Mouse (Mus musculus) lung, adult 2 months (tissue): ENCODE data around the gene Bpi. TPM values are rescaled to one million over a fixed set of nuclear protein-coding genes. Genes with fewer than 3 reads are reported as not detected.

Experiments used
- DNase-seq: peaks from one replicate; pipeline ENCODE4 v3.0.0; 2022
- H3K4me1 ChIP-seq: fragments of 200-500 bp; 2 replicates; pipeline ENCODE4 v1.6.1; 2011; ENCODE audit warnings: low read length; ENCODE audit not compliant: control insufficient read depth, insufficient read depth
- H3K4me3 ChIP-seq: fragments of 200-500 bp; replicated peaks from 2 replicates; pipeline ENCODE3; 2011; ENCODE audit warnings: low read depth, mild to moderate bottlenecking, control low read depth, low read length; ENCODE audit errors: extremely low read depth
- CTCF ChIP-seq: fragments of 200-500 bp; IDR thresholded peaks from 2 replicates; pipeline ENCODE4 v1.5.1; 2011; ENCODE audit warnings: mild to moderate bottlenecking, low read length, control low read depth; ENCODE audit not compliant: insufficient read depth
- POLR2A ChIP-seq: fragments of 200-500 bp; IDR thresholded peaks from 2 replicates; pipeline ENCODE4 v1.6.1; 2011; ENCODE audit warnings: low read depth, mild to moderate bottlenecking, control low read depth, low read length, borderline replicate concordance; ENCODE audit errors: extremely low read depth
- WGBS: fragments of 180-500 bp; shearing (Covaris S2); methylation state at CpG from one replicate; pipeline ENCODE4 v1.1.7; 2018; 5-methylcytosine and 5-hydroxymethylcytosine counted together
- polyA plus RNA-seq: library from polyadenylated mRNA; depleted of rRNA; stranded (reverse); fragments of >200 nt; gene quantifications from 2 replicates; pipeline ENCODE4 v1.2.3, GENCODE M21; 2012; rRNA removed

The Bpi gene
- polyA plus RNA-seq, 1 experiment, result not detected

- no peak for DNase-seq
- H3K4me1 ChIP-seq, result peaks cover 20% of the 10 kb centered on the region
- 22% methylated on average over 6 of the region's 6 CpGs for WGBS
- H3K4me3 ChIP-seq, result peak overlapping the region; percentile 51
- no peak for TF ChIP-seq POLR2A
Observed at GRCm38 (mm10) chr2:158306696-158307049, 48.8 kb downstream of the Bpi start.

GRCm38 (mm10) chr2:158308276-158308675, 50.4 kb downstream of the Bpi start:
- TF ChIP-seq POLR2A (no peak), CTCF (no peak)
- 38% methylated on average over 5 of the region's 5 CpGs for WGBS
- no peak for DNase-seq
- Histone ChIP-seq H3K4me3 (no peak overlapping the region), H3K4me1 (peaks cover 20% of the 10 kb centered on the region)

- DNase-seq, result no peak
- Histone ChIP-seq H3K4me1 (peaks cover 8% of the 10 kb centered on the region), H3K4me3 (no peak overlapping the region)
- 72% methylated on average over 1 of the region's 1 CpGs for WGBS
- TF ChIP-seq POLR2A (no peak), CTCF (no peak)
Observed at GRCm38 (mm10) chr2:158313089-158313488, 55.2 kb downstream of the Bpi start.

GRCm38 (mm10) chr2:158316371-158316770, 58.5 kb downstream of the Bpi start:
- H3K4me1 ChIP-seq, result no peaks in the 10 kb centered on the region
- H3K4me3 ChIP-seq, result no peak overlapping the region
- 73% methylated on average over 8 of the region's 8 CpGs for WGBS
- TF ChIP-seq CTCF (peak; percentile 58), POLR2A (no peak)
- no peak for DNase-seq

- WGBS, result 32% methylated on average over 5 of the region's 5 CpGs
- Histone ChIP-seq H3K4me3 (no peak overlapping the region), H3K4me1 (no peaks in the 10 kb centered on the region)
- DNase-seq, result peak; percentile 26
- no peak for TF ChIP-seq POLR2A
- peak; percentile 48 for TF ChIP-seq CTCF
Observed at GRCm38 (mm10) chr2:158317026-158317425, 59.1 kb downstream of the Bpi start.

GRCm38 (mm10) chr2:158321596-158321995, 63.7 kb downstream of the Bpi start:
- Histone ChIP-seq H3K4me3 (no peak overlapping the region), H3K4me1 (no peaks in the 10 kb centered on the region)
- no peak for DNase-seq
- no peak for TF ChIP-seq POLR2A
- no peak for TF ChIP-seq CTCF
- WGBS, result 84% methylated on average over 6 of the region's 6 CpGs

GRCm38 (mm10) chr2:158322845-158323244, 65.0 kb downstream of the Bpi start:
- DNase-seq, result no peak
- TF ChIP-seq CTCF (no peak), POLR2A (no peak)
- Histone ChIP-seq H3K4me3 (no peak overlapping the region), H3K4me1 (no peaks in the 10 kb centered on the region)
- 48% methylated on average over 3 of the region's 3 CpGs for WGBS

- Histone ChIP-seq H3K4me1 (no peaks in the 10 kb centered on the region), H3K4me3 (no peak overlapping the region)
- TF ChIP-seq POLR2A (no peak), CTCF (no peak)
- no peak for DNase-seq
- WGBS, result 66% methylated on average over 10 of the region's 10 CpGs
Observed at GRCm38 (mm10) chr2:158324531-158325190, 66.8 kb downstream of the Bpi start.

- TF ChIP-seq POLR2A (no peak), CTCF (no peak)
- Histone ChIP-seq H3K4me1 (no peaks in the 10 kb centered on the region), H3K4me3 (no peak overlapping the region)
- 90% methylated on average over 8 of the region's 8 CpGs for WGBS
- DNase-seq, result no peak
Observed at GRCm38 (mm10) chr2:158325609-158326008, 67.7 kb downstream of the Bpi start.

Other genes starting within 250 kb of the Bpi start
- gene Tti1, start 229.7 kb upstream of the Bpi start, polyA plus RNA-seq, result 13.7 and 16.8 TPM in 2 replicates
- gene Rprd1b, start 229.6 kb upstream of the Bpi start, polyA plus RNA-seq, result 15.9 and 17.0 TPM in 2 replicates
- 285 and 297 TPM in 2 replicates for gene Tgm2, start 111.7 kb upstream of the Bpi start, polyA plus RNA-seq
- gene D630003M21Rik, start 28.9 kb upstream of the Bpi start, polyA plus RNA-seq, result 1.9 and 2.0 TPM in 2 replicates
- gene Lbp, start 48.4 kb downstream of the Bpi start, polyA plus RNA-seq, result 95.4 and 110 TPM in 2 replicates
- 10.6 and 12.7 TPM in 2 replicates for gene Snhg11, start 117.5 kb downstream of the Bpi start, polyA plus RNA-seq
- gene Ralgapb, start 151.8 kb downstream of the Bpi start, polyA plus RNA-seq, result 19.4 and 27.5 TPM in 2 replicates
- 12.1 and 13.2 TPM in 2 replicates for gene Adig, start 244.5 kb downstream of the Bpi start, polyA plus RNA-seq